Mouse (Mus musculus) forebrain, postnatal 0 days (tissue): Measurements from ENCODE around the gene Dazap1. TPM values are rescaled to one million over a fixed set of nuclear protein-coding genes. Genes with fewer than 3 reads are reported as not detected.

Experiments used
- ATAC-seq: fragments of 200-750 bp; cut with Nextera tagmentation; 2 replicates; pipeline ENCODE4 v1.8.0; 2017; ENCODE audit warnings: mild to moderate bottlenecking, moderate library complexity
- DNase-seq: peaks from one replicate; pipeline ENCODE4 v3.0.0-alpha.2; 2015
- H3K27ac ChIP-seq: fragments of 300-500 bp; sonication (generic); 2 replicates; pipeline ENCODE4 v1.5.1; 2014; ENCODE audit warnings: low read depth, mild to moderate bottlenecking, antibody characterized with exemption, low read length, moderate library complexity, mixed read lengths
- H3K27me3 ChIP-seq: fragments of 300-500 bp; sonication (generic); 2 replicates; pipeline ENCODE4 v1.6.1; 2014; ENCODE audit warnings: mild to moderate bottlenecking, low read length, mixed read lengths; ENCODE audit not compliant: insufficient read depth
- H3K36me3 ChIP-seq: fragments of 300-500 bp; sonication (generic); 2 replicates; pipeline ENCODE4 v1.6.1; 2014; ENCODE audit warnings: mild to moderate bottlenecking, moderate library complexity; ENCODE audit not compliant: insufficient read depth
- H3K4me1 ChIP-seq: fragments of 300-500 bp; sonication (generic); 2 replicates; pipeline ENCODE4 v1.6.1; 2014; ENCODE audit warnings: antibody characterized with exemption; ENCODE audit not compliant: insufficient read depth
- H3K4me2 ChIP-seq: fragments of 300-500 bp; sonication (generic); 2 replicates; pipeline ENCODE4 v1.6.1; 2014; ENCODE audit warnings: low read depth, mild to moderate bottlenecking, moderate library complexity
- H3K4me3 ChIP-seq: fragments of 300-500 bp; sonication (generic); 2 replicates; pipeline ENCODE4 v1.5.1; 2014; ENCODE audit warnings: low read depth, low read length, mixed read lengths
- H3K9ac ChIP-seq: fragments of 300-500 bp; sonication (generic); 2 replicates; pipeline ENCODE4 v1.6.1; 2014; ENCODE audit warnings: mild to moderate bottlenecking
- H3K9me3 ChIP-seq: fragments of 300-500 bp; sonication (generic); 2 replicates; pipeline ENCODE4 v1.6.1; 2016; ENCODE audit warnings: low read length
- CTCF ChIP-seq: sonication (generic); IDR thresholded peaks from 2 replicates; pipeline ENCODE4 v1.5.1; 2016; ENCODE audit warnings: antibody characterized with exemption, control low read depth, low read depth
- WGBS: fragments of 180-500 bp; shearing (Covaris S2); extraction: QIAGEN DNeasy Blood & Tissue Kit; methylation state at CpG from one replicate; pipeline ENCODE4 v1.1.7; 2014; 5-methylcytosine and 5-hydroxymethylcytosine counted together
- polyA plus RNA-seq: library from polyadenylated mRNA; unstranded; fragments of >200 nt; fragmentation: Nextera tagmentation; extraction: Ambion mirVana; gene quantifications from 2 replicates; pipeline ENCODE4 v1.2.1, GENCODE M21; 2015
- total RNA-seq: library from RNA; depleted of rRNA; stranded (reverse); fragments of >200 nt; gene quantifications from 2 replicates; pipeline ENCODE4 v1.2.3, GENCODE M21; 2014

Dazap1 gene
- total and polyA plus RNA-seq, 2 experiments from 2014 or later, result 42.4 to 122 TPM

GRCm38 (mm10) chr10:80226416-80227165 is 34.7 kb upstream of the Dazap1 start, which contains the start of gene Mum1:
Gene Mum1, plus strand, starts transcription at chr10:80226434.
- peak within 1 kb of the TSS; percentile 92 for H3K4me2 ChIP-seq
- no peaks in the 10 kb centered on the region for H3K27me3 ChIP-seq
- peak within 1 kb of the TSS; percentile 93 for H3K27ac ChIP-seq
- ATAC-seq (peak; percentile 96), DNase-seq (peak; percentile 96)
- peaks cover 19% of the 10 kb centered on the region for H3K4me1 ChIP-seq
- TF ChIP-seq CTCF, result peak; percentile 74
- H3K9ac ChIP-seq, result peak within 1 kb of the TSS; percentile 91
- H3K36me3 ChIP-seq, result peaks cover 9% of the 10 kb centered on the region
- under 1% methylated on average over 59 of the region's 75 CpGs for WGBS
- H3K9me3 ChIP-seq, result no peaks in the 10 kb centered on the region
- H3K4me3 ChIP-seq, result peak within 1 kb of the TSS; percentile 82

DNA sequence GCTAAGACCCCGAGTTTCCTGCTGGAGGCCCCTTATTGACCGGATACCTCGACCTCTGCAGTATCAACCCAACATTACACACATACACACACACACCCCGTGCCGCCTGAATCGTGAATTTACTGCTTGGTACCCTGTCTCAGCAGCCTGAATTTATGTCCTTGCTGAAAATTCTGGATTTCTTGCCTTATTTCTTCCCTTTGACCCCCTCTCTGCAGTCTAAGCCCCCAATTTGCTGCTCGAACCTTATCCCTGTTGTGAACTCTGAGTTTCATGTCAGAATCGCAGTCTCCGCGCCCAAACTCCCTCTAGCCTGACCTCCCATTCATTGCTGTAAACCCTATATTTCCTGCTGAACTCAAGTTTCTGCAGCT is 34.1 kb upstream of the Dazap1 start:
- ATAC-seq (no peak), DNase-seq (peak; percentile 40)
- Histone ChIP-seq H3K36me3 (peaks cover 14% of the 10 kb centered on the region), H3K9ac (peak overlapping the region; percentile 91), H3K4me1 (peaks cover 19% of the 10 kb centered on the region), H3K4me3 (peak overlapping the region; percentile 82), H3K27me3 (no peaks in the 10 kb centered on the region), H3K4me2 (peak overlapping the region; percentile 92), H3K27ac (peak overlapping the region; percentile 93), H3K9me3 (no peaks in the 10 kb centered on the region)
- WGBS, result 5% methylated on average over 10 of the region's 10 CpGs
- TF ChIP-seq CTCF, result no peak

- WGBS, result 24% methylated on average over 15 of the region's 15 CpGs
- no peaks in the 10 kb centered on the region for H3K27me3 ChIP-seq
- no peak for ATAC-seq
- peaks cover 23% of the 10 kb centered on the region for H3K36me3 ChIP-seq
- H3K4me2 ChIP-seq, result peak overlapping the region; percentile 92
- peak overlapping the region; percentile 82; the same call in 1 of the 2 replicates for H3K4me3 ChIP-seq
- peak overlapping the region; percentile 93 for H3K27ac ChIP-seq
- H3K4me1 ChIP-seq, result peaks cover 19% of the 10 kb centered on the region
- no peak for TF ChIP-seq CTCF
- peak overlapping the region; percentile 91 for H3K9ac ChIP-seq
- no peaks in the 10 kb centered on the region for H3K9me3 ChIP-seq
- no peak for DNase-seq
Measured at GRCm38 (mm10) chr10:80227877-80228775, 33.2 kb upstream of the Dazap1 start.

- H3K36me3 ChIP-seq, result peaks cover 96% of the 10 kb centered on the region
- 91% methylated on average over 13 of the region's 13 CpGs for WGBS
- no peak for DNase-seq
Measured at GRCm38 (mm10) chr10:80236145-80236825, 25.0 kb upstream of the Dazap1 start.

DNA sequence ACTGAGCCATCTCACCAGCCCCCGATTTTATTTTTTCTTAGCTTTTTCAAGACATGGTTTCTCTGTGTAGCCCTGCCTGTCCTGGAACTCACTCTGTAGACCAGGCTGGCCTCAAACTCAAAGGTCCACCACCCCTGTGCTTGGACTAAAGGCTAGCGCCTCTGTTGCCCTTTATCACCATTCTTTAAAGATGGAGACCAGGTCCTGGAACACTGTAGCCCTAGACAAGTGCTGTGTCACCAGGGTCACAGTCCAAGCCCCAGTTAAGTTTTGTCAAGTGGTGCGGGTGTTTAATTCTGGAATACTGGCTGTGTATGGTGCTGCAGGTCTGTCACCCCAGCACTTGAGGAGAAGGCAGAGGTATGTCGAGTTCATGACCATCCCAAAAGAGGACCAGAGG is 24.3 kb upstream of the Dazap1 start:
- no peak overlapping the region for H3K9ac ChIP-seq
- DNase-seq (no peak), ATAC-seq (no peak)
- no peak overlapping the region for H3K4me3 ChIP-seq
- no peaks in the 10 kb centered on the region for H3K4me1 ChIP-seq
- no peaks in the 10 kb centered on the region for H3K27me3 ChIP-seq
- H3K4me2 ChIP-seq, result no peak overlapping the region
- WGBS, result 91% methylated on average over 4 of the region's 4 CpGs
- peaks cover 94% of the 10 kb centered on the region for H3K36me3 ChIP-seq
- no peak overlapping the region for H3K27ac ChIP-seq
- H3K9me3 ChIP-seq, result no peaks in the 10 kb centered on the region
- no peak for TF ChIP-seq CTCF

More at GRCm38 (mm10) chr10:80236145-80236825, 25.0 kb upstream of the Dazap1 start:
- H3K9me3 ChIP-seq, result no peaks in the 10 kb centered on the region
- no peak for TF ChIP-seq CTCF
- no peaks in the 10 kb centered on the region for H3K27me3 ChIP-seq
- no peak overlapping the region for H3K9ac ChIP-seq
- no peak overlapping the region for H3K27ac ChIP-seq
- no peak overlapping the region for H3K4me3 ChIP-seq
- H3K4me1 ChIP-seq, result no peaks in the 10 kb centered on the region
- no peak overlapping the region for H3K4me2 ChIP-seq
- no peak for ATAC-seq

DNA sequence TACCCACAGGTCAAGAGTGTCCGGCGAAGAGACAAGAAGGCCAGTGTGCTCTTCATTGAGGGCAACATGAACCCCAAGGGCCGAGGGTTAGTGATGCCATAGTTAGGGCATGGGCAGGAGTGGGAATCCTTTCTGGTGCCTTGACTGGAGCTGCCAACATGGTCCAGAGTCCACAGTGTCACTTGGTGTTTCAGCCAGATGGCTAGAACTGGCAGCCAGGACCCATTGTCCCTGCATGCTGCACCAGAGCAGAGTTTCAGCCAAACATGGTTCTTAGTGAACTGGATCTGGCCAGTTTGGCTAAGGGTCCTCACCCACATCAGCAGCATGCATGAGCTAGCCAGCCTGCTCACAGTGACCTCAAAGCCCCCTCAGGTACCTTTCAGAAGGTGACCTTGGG is 23.0 kb upstream of the Dazap1 start:
- no peaks in the 10 kb centered on the region for H3K4me1 ChIP-seq
- no peak overlapping the region for H3K4me2 ChIP-seq
- no peak overlapping the region for H3K4me3 ChIP-seq
- H3K9ac ChIP-seq, result no peak overlapping the region
- DNase-seq, result no peak
- H3K27ac ChIP-seq, result no peak overlapping the region
- H3K36me3 ChIP-seq, result peaks cover 94% of the 10 kb centered on the region
- ATAC-seq, result no peak
- WGBS, result 88% methylated on average over 3 of the region's 3 CpGs
- no peaks in the 10 kb centered on the region for H3K27me3 ChIP-seq
- TF ChIP-seq CTCF, result no peak
- H3K9me3 ChIP-seq, result no peaks in the 10 kb centered on the region
